Mouse (Mus musculus): ENCODE measurements at regions not wholly inside any gene's neighbourhood (a gene's known extent, or its start where the extent isn't known, plus 50 kb on each side); places are given as distances from the start of the nearest gene placed in this dataset.

- no peaks in the 10 kb centered on the region for H3K9me3 ChIP-seq (replicated peaks)
- H3K4me1 ChIP-seq (replicated peaks) = no peaks in the 10 kb centered on the region
- H3K4me2 ChIP-seq = no peak overlapping the region
- ATAC-seq (ENCODE audit: insufficient read depth) = no peak
- H3K36me3 ChIP-seq (replicated peaks) = no peaks in the 10 kb centered on the region
- 63% methylated on average over 28 of the region's 28 CpGs for WGBS (ENCODE audit: insufficient replicate concordance)
- H3K27me3 ChIP-seq = no peaks in the 10 kb centered on the region
- H3K9ac ChIP-seq = no peak overlapping the region
- no peak overlapping the region for H3K4me3 ChIP-seq (replicated peaks)
- no peak overlapping the region for H3K27ac ChIP-seq (replicated peaks)
These were observed 224.0 kb downstream of the Gm26897 start for GRCm38 (mm10) chr5:111957698-111958097.

GRCm38 (mm10) chr5:111958226-111958625 is 224.5 kb downstream of the Gm26897 start:
- Histone ChIP-seq H3K27me3 (no peaks in the 10 kb centered on the region), H3K4me3 (replicated peaks) (no peak overlapping the region), H3K9me3 (replicated peaks) (no peaks in the 10 kb centered on the region), H3K27ac (replicated peaks) (no peak overlapping the region), H3K36me3 (replicated peaks) (no peaks in the 10 kb centered on the region), H3K9ac (no peak overlapping the region), H3K4me2 (no peak overlapping the region), H3K4me1 (replicated peaks) (no peaks in the 10 kb centered on the region)
- no peak for ATAC-seq (ENCODE audit: insufficient read depth)
- WGBS (ENCODE audit: insufficient replicate concordance) = 61% methylated on average over 17 of the region's 17 CpGs

GRCm38 (mm10) chr5:111965311-111965710 is 231.6 kb downstream of the Gm26897 start:
- no peak overlapping the region for H3K27ac ChIP-seq (replicated peaks)
- ATAC-seq (ENCODE audit: insufficient read depth) = no peak
- no peak overlapping the region for H3K4me3 ChIP-seq (replicated peaks)
- no peak overlapping the region for H3K4me2 ChIP-seq
- H3K9ac ChIP-seq = no peak overlapping the region
- no peaks in the 10 kb centered on the region for H3K36me3 ChIP-seq (replicated peaks)
- no peaks in the 10 kb centered on the region for H3K9me3 ChIP-seq (replicated peaks)
- WGBS (ENCODE audit: insufficient replicate concordance) = 65% methylated on average over 7 of the region's 7 CpGs
- H3K27me3 ChIP-seq = no peaks in the 10 kb centered on the region
- H3K4me1 ChIP-seq (replicated peaks) = no peaks in the 10 kb centered on the region

- no peaks in the 10 kb centered on the region for H3K4me1 ChIP-seq (replicated peaks)
- 54% methylated on average over 11 of the region's 11 CpGs for WGBS (ENCODE audit: insufficient replicate concordance)
- H3K27ac ChIP-seq (replicated peaks) = no peak overlapping the region
- H3K4me3 ChIP-seq (replicated peaks) = no peak overlapping the region
- ATAC-seq (ENCODE audit: insufficient read depth) = no peak
- H3K36me3 ChIP-seq (replicated peaks) = no peaks in the 10 kb centered on the region
- no peaks in the 10 kb centered on the region for H3K9me3 ChIP-seq (replicated peaks)
- no peak overlapping the region for H3K4me2 ChIP-seq
- H3K27me3 ChIP-seq = no peaks in the 10 kb centered on the region
- no peak overlapping the region for H3K9ac ChIP-seq
These were observed 234.4 kb downstream of the Gm26897 start for GRCm38 (mm10) chr5:111968121-111968520.

GRCm38 (mm10) chr5:111968701-111969100 is 235.0 kb downstream of the Gm26897 start:
- no peaks in the 10 kb centered on the region for H3K36me3 ChIP-seq (replicated peaks)
- H3K27me3 ChIP-seq = no peaks in the 10 kb centered on the region
- H3K9ac ChIP-seq = no peak overlapping the region
- H3K4me3 ChIP-seq (replicated peaks) = no peak overlapping the region
- no peak overlapping the region for H3K27ac ChIP-seq (replicated peaks)
- WGBS (ENCODE audit: insufficient replicate concordance) = 67% methylated on average over 1 of the region's 1 CpGs
- no peaks in the 10 kb centered on the region for H3K4me1 ChIP-seq (replicated peaks)
- H3K4me2 ChIP-seq = no peak overlapping the region
- no peaks in the 10 kb centered on the region for H3K9me3 ChIP-seq (replicated peaks)
- ATAC-seq (ENCODE audit: insufficient read depth) = no peak

GRCm38 (mm10) chr5:111971193-111971592 is 237.5 kb downstream of the Gm26897 start:
- H3K9me3 ChIP-seq (replicated peaks) = no peaks in the 10 kb centered on the region
- no peak for ATAC-seq (ENCODE audit: insufficient read depth)
- no peak overlapping the region for H3K4me2 ChIP-seq
- no peaks in the 10 kb centered on the region for H3K4me1 ChIP-seq (replicated peaks)
- H3K27me3 ChIP-seq = no peaks in the 10 kb centered on the region
- WGBS (ENCODE audit: insufficient replicate concordance) = 58% methylated on average over 3 of the region's 3 CpGs
- no peak overlapping the region for H3K9ac ChIP-seq
- no peak overlapping the region for H3K27ac ChIP-seq (replicated peaks)
- no peaks in the 10 kb centered on the region for H3K36me3 ChIP-seq (replicated peaks)
- no peak overlapping the region for H3K4me3 ChIP-seq (replicated peaks)

- H3K9me3 ChIP-seq (replicated peaks) = no peaks in the 10 kb centered on the region
- H3K4me3 ChIP-seq (replicated peaks) = no peak overlapping the region
- ATAC-seq (ENCODE audit: insufficient read depth) = no peak
- no peaks in the 10 kb centered on the region for H3K4me1 ChIP-seq (replicated peaks)
- no peak overlapping the region for H3K27ac ChIP-seq (replicated peaks)
- H3K36me3 ChIP-seq (replicated peaks) = no peaks in the 10 kb centered on the region
- 47% methylated on average over 3 of the region's 3 CpGs for WGBS (ENCODE audit: insufficient replicate concordance)
- H3K27me3 ChIP-seq = no peaks in the 10 kb centered on the region
- no peak overlapping the region for H3K4me2 ChIP-seq
- H3K9ac ChIP-seq = no peak overlapping the region
These were observed 238.2 kb downstream of the Gm26897 start for GRCm38 (mm10) chr5:111971952-111972351.

GRCm38 (mm10) chr5:111975686-111976085 is 242.0 kb downstream of the Gm26897 start:
- no peaks in the 10 kb centered on the region for H3K4me1 ChIP-seq (replicated peaks)
- 31% methylated on average over 7 of the region's 7 CpGs for WGBS (ENCODE audit: insufficient replicate concordance)
- no peaks in the 10 kb centered on the region for H3K36me3 ChIP-seq (replicated peaks)
- no peak overlapping the region for H3K4me3 ChIP-seq (replicated peaks)
- H3K27me3 ChIP-seq = no peaks in the 10 kb centered on the region
- no peaks in the 10 kb centered on the region for H3K9me3 ChIP-seq (replicated peaks)
- H3K27ac ChIP-seq (replicated peaks) = no peak overlapping the region
- no peak for ATAC-seq (ENCODE audit: insufficient read depth)
- H3K4me2 ChIP-seq = no peak overlapping the region
- no peak overlapping the region for H3K9ac ChIP-seq

- H3K36me3 ChIP-seq (replicated peaks) = no peaks in the 10 kb centered on the region
- WGBS (ENCODE audit: insufficient replicate concordance) = 64% methylated on average over 3 of the region's 3 CpGs
- no peak overlapping the region for H3K4me3 ChIP-seq (replicated peaks)
- no peaks in the 10 kb centered on the region for H3K27me3 ChIP-seq
- H3K9me3 ChIP-seq (replicated peaks) = no peaks in the 10 kb centered on the region
- no peaks in the 10 kb centered on the region for H3K4me1 ChIP-seq (replicated peaks)
- no peak overlapping the region for H3K4me2 ChIP-seq
- ATAC-seq (ENCODE audit: insufficient read depth) = no peak
- no peak overlapping the region for H3K9ac ChIP-seq
- no peak overlapping the region for H3K27ac ChIP-seq (replicated peaks)
These were observed 245.9 kb downstream of the Gm26897 start for GRCm38 (mm10) chr5:111979601-111980000.

GRCm38 (mm10) chr5:111982106-111982505 is 248.4 kb downstream of the Gm26897 start:
- H3K4me1 ChIP-seq (replicated peaks) = no peaks in the 10 kb centered on the region
- H3K4me3 ChIP-seq (replicated peaks) = no peak overlapping the region
- H3K9me3 ChIP-seq (replicated peaks) = no peaks in the 10 kb centered on the region
- H3K27ac ChIP-seq (replicated peaks) = no peak overlapping the region
- H3K4me2 ChIP-seq = no peak overlapping the region
- H3K27me3 ChIP-seq = no peaks in the 10 kb centered on the region
- no peak for ATAC-seq (ENCODE audit: insufficient read depth)
- no peak overlapping the region for H3K9ac ChIP-seq
- no peaks in the 10 kb centered on the region for H3K36me3 ChIP-seq (replicated peaks)
- WGBS (ENCODE audit: insufficient replicate concordance) = 54% methylated on average over 2 of the region's 2 CpGs

- Histone ChIP-seq H3K27me3 (no peaks in the 10 kb centered on the region), H3K9me3 (replicated peaks) (no peaks in the 10 kb centered on the region), H3K9ac (no peak overlapping the region), H3K4me2 (no peak overlapping the region), H3K36me3 (replicated peaks) (no peaks in the 10 kb centered on the region), H3K4me3 (replicated peaks) (no peak overlapping the region), H3K27ac (replicated peaks) (no peak overlapping the region), H3K4me1 (replicated peaks) (no peaks in the 10 kb centered on the region)
- ATAC-seq (ENCODE audit: insufficient read depth) = no peak
- WGBS (ENCODE audit: insufficient replicate concordance) = 58% methylated on average over 8 of the region's 8 CpGs
These were observed 252.3 kb downstream of the Gm26897 start for GRCm38 (mm10) chr5:111985997-111986396.

GRCm38 (mm10) chr5:111987036-111987435 is 253.3 kb downstream of the Gm26897 start:
- Histone ChIP-seq H3K9ac (no peak overlapping the region), H3K4me2 (no peak overlapping the region), H3K4me1 (replicated peaks) (no peaks in the 10 kb centered on the region), H3K9me3 (replicated peaks) (no peaks in the 10 kb centered on the region), H3K27me3 (no peaks in the 10 kb centered on the region), H3K27ac (replicated peaks) (no peak overlapping the region), H3K4me3 (replicated peaks) (no peak overlapping the region), H3K36me3 (replicated peaks) (no peaks in the 10 kb centered on the region)
- no peak for ATAC-seq (ENCODE audit: insufficient read depth)
- 41% methylated on average over 6 of the region's 6 CpGs for WGBS (ENCODE audit: insufficient replicate concordance)
